Mouse (Mus musculus) intestine, embryonic 15.5 days (tissue): ENCODE data around the gene Ccl11. TPM values are rescaled to one million over a fixed set of nuclear protein-coding genes. Genes with fewer than 3 reads are reported as not detected.
A peak's percentile ranks its signal among the peaks of the same experiment; 100 is the strongest.

Experiments used
- ATAC-seq: fragments of 200-750 bp; cut with Nextera tagmentation; 2 replicates; pipeline ENCODE4 v1.8.0; 2017; ENCODE audit warnings: moderate TSS enrichment, moderate library complexity
- H3K27ac ChIP-seq: fragments of 300-500 bp; sonication (generic); 2 replicates; pipeline ENCODE4 v1.5.1; 2015; ENCODE audit warnings: mild to moderate bottlenecking, inconsistent platforms
- H3K27me3 ChIP-seq: fragments of 300-500 bp; sonication (generic); replicated peaks from 2 replicates; pipeline ENCODE4 v1.6.1; 2015; ENCODE audit warnings: inconsistent platforms
- H3K36me3 ChIP-seq: fragments of 300-500 bp; sonication (generic); 2 replicates; pipeline ENCODE4 v1.6.1; 2015; ENCODE audit warnings: inconsistent platforms
- H3K4me1 ChIP-seq: fragments of 300-500 bp; sonication (generic); replicated peaks from 2 replicates; pipeline ENCODE4 v1.6.1; 2015; ENCODE audit warnings: inconsistent platforms
- H3K4me2 ChIP-seq: fragments of 300-500 bp; sonication (generic); replicated peaks from 2 replicates; pipeline ENCODE4 v1.6.1; 2015; ENCODE audit warnings: mild to moderate bottlenecking, inconsistent platforms
- H3K4me3 ChIP-seq: fragments of 300-500 bp; sonication (generic); replicated peaks from 2 replicates; pipeline ENCODE4 v1.5.1; 2015; ENCODE audit warnings: inconsistent platforms
- H3K9ac ChIP-seq: fragments of 300-500 bp; sonication (generic); 2 replicates; pipeline ENCODE4 v1.6.1; 2015; ENCODE audit warnings: inconsistent platforms
- H3K9me3 ChIP-seq: fragments of 300-500 bp; sonication (generic); 2 replicates; pipeline ENCODE4 v1.6.1; 2016; ENCODE audit warnings: inconsistent platforms
- WGBS: fragments of 180-500 bp; shearing (Covaris S2); methylation state at CpG from one replicate; pipeline ENCODE4 v1.1.7; 2015; 5-methylcytosine and 5-hydroxymethylcytosine counted together
- polyA plus RNA-seq: library from polyadenylated mRNA; unstranded; fragments of >200 nt; fragmentation: Nextera tagmentation; extraction: Ambion mirVana; gene quantifications from 2 replicates; pipeline ENCODE4 v1.2.1, GENCODE M21; 2015

The Ccl11 gene
- polyA plus RNA-seq, 1 experiment from 2014 or later, result 103 TPM

DNA sequence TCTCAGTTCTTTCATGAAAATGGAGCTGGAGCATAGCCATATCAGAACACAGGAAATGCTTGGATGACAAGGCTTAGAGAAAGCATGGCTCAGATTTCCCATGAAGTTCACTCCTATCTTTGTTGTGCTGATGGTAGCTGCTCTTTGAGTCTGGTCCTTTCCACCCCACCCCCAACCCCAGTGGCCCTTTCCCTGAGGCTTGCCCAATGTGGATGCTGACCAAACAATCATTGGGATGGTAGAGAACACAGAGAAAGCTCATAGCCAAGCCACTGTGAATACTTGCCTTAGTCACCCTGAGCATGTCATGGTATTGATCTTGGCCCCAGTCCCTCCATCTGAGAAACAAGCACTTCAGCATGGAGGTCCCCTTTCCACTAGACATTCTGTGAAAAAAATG is 25.5 kb upstream of the Ccl11 start:
- Histone ChIP-seq H3K27me3 (no peaks in the 10 kb centered on the region), H3K4me1 (0 out of 2 replicates have a peak, but pooled peaks cover 11% of the 10 kb centered on the region), H3K27ac (peak overlapping the region; percentile 66), H3K36me3 (no peaks in the 10 kb centered on the region), H3K9me3 (no peaks in the 10 kb centered on the region), H3K9ac (no peak overlapping the region), H3K4me3 (no peak overlapping the region), H3K4me2 (no peak overlapping the region)
- no peak for ATAC-seq

- H3K4me1 ChIP-seq, result 0 out of 2 replicates have a peak, but pooled peaks cover 11% of the 10 kb centered on the region
- H3K4me2 ChIP-seq, result no peak overlapping the region
- H3K27me3 ChIP-seq, result no peaks in the 10 kb centered on the region
- ATAC-seq, result peak; percentile 84
- WGBS, result 28% methylated on average over 8 of the region's 8 CpGs
- no peaks in the 10 kb centered on the region for H3K9me3 ChIP-seq
- peak overlapping the region; percentile 66 for H3K27ac ChIP-seq
- H3K4me3 ChIP-seq, result no peak overlapping the region
- H3K36me3 ChIP-seq, result no peaks in the 10 kb centered on the region
- H3K9ac ChIP-seq, result no peak overlapping the region
These were observed 24.8 kb upstream of the Ccl11 start for GRCm38 (mm10) chr11:82032678-82033344.

- ATAC-seq, result no peak
- H3K4me3 ChIP-seq, result no peak overlapping the region
- 0 out of 2 replicates have a peak, but pooled peaks cover 13% of the 10 kb centered on the region for H3K4me1 ChIP-seq
- no peaks in the 10 kb centered on the region for H3K9me3 ChIP-seq
- no peaks in the 10 kb centered on the region for H3K27me3 ChIP-seq
- no peak overlapping the region for H3K9ac ChIP-seq
- WGBS, result 78% methylated on average over 7 of the region's 7 CpGs
- 0 out of 2 replicates have a peak overlapping the region, but pooled peaks have one; percentile 66 for H3K27ac ChIP-seq
- H3K36me3 ChIP-seq, result no peaks in the 10 kb centered on the region
- H3K4me2 ChIP-seq, result no peak overlapping the region
These were observed 23.2 kb upstream of the Ccl11 start for GRCm38 (mm10) chr11:82034446-82034845.

GRCm38 (mm10) chr11:82035356-82035755 is 22.3 kb upstream of the Ccl11 start, which contains the start of gene Ccl2:
Gene Ccl2, plus strand, starts transcription at chr11:82035571.
- Histone ChIP-seq H3K4me2 (no peak within 1 kb of the TSS), H3K36me3 (no peaks in the 10 kb centered on the region), H3K9ac (no peak within 1 kb of the TSS), H3K4me3 (no peak within 1 kb of the TSS), H3K4me1 (0 out of 2 replicates have a peak, but pooled peaks cover 13% of the 10 kb centered on the region), H3K27ac (no peak within 1 kb of the TSS), H3K27me3 (no peaks in the 10 kb centered on the region), H3K9me3 (no peaks in the 10 kb centered on the region)
- ATAC-seq, result peak; percentile 59
- 32% methylated on average over 5 of the region's 5 CpGs for WGBS

DNA sequence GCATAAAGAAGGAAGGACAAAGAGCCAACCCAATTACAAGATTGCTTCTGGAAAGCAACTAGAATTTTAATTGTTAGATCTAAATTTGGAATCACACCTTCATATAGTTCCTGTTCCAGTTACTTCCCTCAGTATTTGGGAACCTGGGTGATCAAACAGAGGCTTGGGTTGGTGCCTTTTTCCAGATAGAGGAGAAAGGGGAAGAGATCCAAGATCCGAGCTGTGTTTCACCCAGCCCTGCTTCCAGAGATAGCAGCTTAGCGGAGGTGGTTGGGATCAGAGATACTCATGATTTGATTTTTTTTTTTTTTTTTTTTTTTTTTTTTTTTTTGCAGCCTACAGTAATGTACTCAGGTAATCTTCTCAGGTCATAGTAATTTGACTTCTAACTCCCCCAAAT is 21.8 kb upstream of the Ccl11 start:
- Histone ChIP-seq H3K9ac (no peak overlapping the region), H3K27me3 (no peaks in the 10 kb centered on the region), H3K27ac (no peak overlapping the region), H3K9me3 (no peaks in the 10 kb centered on the region), H3K4me1 (0 out of 2 replicates have a peak, but pooled peaks cover 13% of the 10 kb centered on the region), H3K36me3 (no peaks in the 10 kb centered on the region), H3K4me2 (no peak overlapping the region), H3K4me3 (no peak overlapping the region)
- ATAC-seq, result no peak
- WGBS, result 90% methylated on average over 2 of the region's 2 CpGs

DNA sequence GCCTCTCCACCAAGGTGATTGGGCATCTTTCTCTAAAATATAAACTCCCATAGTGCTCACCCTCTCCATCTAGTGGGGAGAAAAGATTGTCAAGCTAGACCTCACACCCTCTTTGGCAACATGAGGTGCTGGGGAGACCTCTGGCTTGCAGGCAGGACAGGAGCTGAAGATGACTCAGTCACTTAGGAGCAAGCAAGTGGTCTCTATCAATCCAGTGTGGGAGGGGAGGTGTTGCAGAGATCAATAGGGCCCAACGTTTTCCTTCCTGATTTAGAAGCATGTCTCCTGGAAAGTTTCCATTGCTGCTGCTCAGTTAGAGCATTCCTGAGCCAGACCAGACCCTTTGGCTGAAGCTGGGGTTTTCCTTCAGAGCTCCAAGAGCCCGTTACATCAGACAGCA is 19.1 kb upstream of the Ccl11 start, which contains the start of gene Gm17268:
Gene Gm17268 (minus strand): TSS at position 28 of the 400 bp plus-strand sequence.
- H3K36me3 ChIP-seq, result no peaks in the 10 kb centered on the region
- H3K27ac ChIP-seq, result no peak within 1 kb of the TSS
- no peaks in the 10 kb centered on the region for H3K27me3 ChIP-seq
- no peak within 1 kb of the TSS for H3K4me2 ChIP-seq
- 0 out of 2 replicates have a peak, but pooled peaks cover 8% of the 10 kb centered on the region for H3K4me1 ChIP-seq
- no peak for ATAC-seq
- 23% methylated on average over 2 of the region's 2 CpGs for WGBS
- H3K9ac ChIP-seq, result no peak within 1 kb of the TSS
- no peaks in the 10 kb centered on the region for H3K9me3 ChIP-seq
- no peak within 1 kb of the TSS for H3K4me3 ChIP-seq

DNA sequence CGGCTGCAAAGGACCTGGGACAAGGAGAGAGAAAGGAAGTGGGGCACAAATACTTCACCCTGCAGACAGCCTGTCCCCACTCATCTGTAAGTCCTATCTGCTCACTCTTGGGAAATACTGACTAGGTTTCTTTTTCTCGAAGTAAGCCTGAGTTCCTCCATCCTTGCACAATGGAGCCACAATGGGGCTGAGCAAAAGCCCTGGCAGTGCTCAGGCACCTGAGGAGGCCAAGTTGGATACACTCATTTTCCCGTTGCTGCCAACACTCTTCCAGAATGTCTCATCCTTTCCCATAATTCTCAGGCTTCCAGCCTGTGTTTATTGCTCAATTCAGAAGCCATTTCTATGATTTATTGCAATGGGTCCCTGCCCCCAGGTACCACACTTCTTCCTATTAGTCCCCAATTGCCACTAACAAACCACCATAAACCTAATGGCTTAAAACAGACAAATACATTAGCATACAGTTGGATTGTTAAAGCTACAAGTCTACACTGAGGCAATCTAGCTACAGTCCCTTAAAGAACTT is 18.4 kb upstream of the Ccl11 start:
- ATAC-seq, result no peak

DNA sequence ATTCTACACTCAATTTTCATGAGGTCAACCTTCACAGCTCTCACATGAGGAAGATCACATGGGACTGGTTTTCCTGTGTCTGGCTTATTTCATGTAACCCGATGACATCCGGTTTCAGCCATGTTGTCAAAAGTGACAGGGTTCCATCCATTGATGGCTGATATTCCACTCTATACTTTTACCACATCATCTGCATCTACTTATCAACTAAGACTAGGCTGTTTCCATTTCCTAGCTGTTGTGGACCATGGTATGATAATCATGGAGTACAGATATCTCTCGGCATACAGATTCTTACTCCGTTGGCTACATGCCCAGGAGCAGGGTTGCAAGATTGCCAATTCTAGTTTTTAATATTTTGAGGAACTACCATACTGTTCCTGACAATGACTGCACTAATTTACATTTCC is 15.9 kb upstream of the Ccl11 start:
- H3K27ac ChIP-seq, result no peak overlapping the region
- H3K9me3 ChIP-seq, result no peaks in the 10 kb centered on the region
- no peak for ATAC-seq
- no peak overlapping the region for H3K4me3 ChIP-seq
- H3K4me2 ChIP-seq, result no peak overlapping the region
- 83% methylated on average over 4 of the region's 4 CpGs for WGBS
- no peak overlapping the region for H3K9ac ChIP-seq
- 0 out of 2 replicates have a peak, but pooled peaks cover 2% of the 10 kb centered on the region for H3K4me1 ChIP-seq
- no peaks in the 10 kb centered on the region for H3K27me3 ChIP-seq
- H3K36me3 ChIP-seq, result no peaks in the 10 kb centered on the region

More for the DNA sequence above, 18.4 kb upstream of the Ccl11 start:
- Histone ChIP-seq H3K27ac (no peak overlapping the region), H3K36me3 (no peaks in the 10 kb centered on the region), H3K9me3 (no peaks in the 10 kb centered on the region), H3K4me2 (no peak overlapping the region), H3K4me1 (0 out of 2 replicates have a peak, but pooled peaks cover 8% of the 10 kb centered on the region), H3K27me3 (no peaks in the 10 kb centered on the region), H3K9ac (no peak overlapping the region), H3K4me3 (no peak overlapping the region)
- 34% methylated on average over 3 of the region's 3 CpGs for WGBS

DNA sequence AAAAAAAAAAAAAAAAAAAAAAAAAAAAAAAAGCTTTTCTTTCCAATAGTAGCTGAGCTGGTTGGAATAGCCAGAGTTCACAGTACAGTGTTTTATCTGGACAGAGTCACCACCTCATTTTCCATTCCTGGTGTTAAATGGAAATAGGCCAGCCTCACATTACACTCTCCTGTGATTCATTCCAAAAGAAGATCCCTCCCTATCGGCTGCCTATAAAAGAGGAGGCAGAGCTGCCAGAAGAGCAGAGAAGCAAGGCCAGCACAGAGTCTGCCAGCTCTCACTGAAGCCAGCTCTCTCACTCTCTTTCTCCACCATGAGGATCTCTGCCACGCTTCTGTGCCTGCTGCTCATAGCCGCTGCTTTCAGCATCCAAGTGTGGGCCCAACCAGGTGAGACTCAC is 12.2 kb upstream of the Ccl11 start, which contains the start of gene Ccl7:
Gene Ccl7 (plus strand): TSS at position 242 of the 400 bp plus-strand sequence.
- Histone ChIP-seq H3K27me3 (no peaks in the 10 kb centered on the region), H3K9ac (no peak within 1 kb of the TSS), H3K4me1 (no peaks in the 10 kb centered on the region), H3K9me3 (no peaks in the 10 kb centered on the region), H3K4me2 (no peak within 1 kb of the TSS), H3K4me3 (no peak within 1 kb of the TSS), H3K27ac (no peak within 1 kb of the TSS), H3K36me3 (no peaks in the 10 kb centered on the region)
- 72% methylated on average over 3 of the region's 3 CpGs for WGBS
- no peak for ATAC-seq

DNA sequence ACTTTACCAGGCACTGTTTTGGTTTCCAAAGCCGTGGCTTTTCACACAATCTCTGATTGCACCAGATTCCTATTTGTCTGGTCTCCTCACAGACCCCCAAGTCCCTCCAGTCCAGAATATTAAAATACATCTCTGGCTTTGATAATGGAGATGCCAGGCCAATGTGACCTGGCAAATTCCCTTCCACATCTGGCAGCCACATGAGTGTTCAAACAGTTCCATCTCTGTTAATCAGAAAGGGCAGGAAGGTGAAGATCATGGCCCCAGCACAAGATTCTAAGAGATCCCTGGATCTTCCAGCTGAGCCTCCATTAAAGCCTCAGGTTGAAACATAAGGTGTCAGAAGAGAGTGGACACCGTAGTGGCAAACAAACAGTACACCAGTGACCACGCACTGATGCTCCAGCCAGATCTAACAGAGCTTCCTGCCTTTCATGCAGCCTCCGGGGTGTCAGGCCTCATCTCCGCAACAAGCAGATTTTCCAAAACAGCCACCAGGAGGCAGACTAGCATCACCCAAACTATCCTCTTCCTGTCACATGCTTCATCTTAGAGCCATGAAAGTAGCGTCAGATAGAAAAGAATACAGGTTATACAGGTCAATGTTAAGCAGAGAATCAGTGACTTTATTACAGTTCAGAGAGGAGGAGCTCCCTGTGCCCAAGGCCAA is 9.7 kb upstream of the Ccl11 start:
- H3K27ac ChIP-seq, result no peak overlapping the region
- no peak for ATAC-seq
- H3K4me1 ChIP-seq, result no peaks in the 10 kb centered on the region
- no peak overlapping the region for H3K9ac ChIP-seq
- no peaks in the 10 kb centered on the region for H3K36me3 ChIP-seq
- H3K4me2 ChIP-seq, result no peak overlapping the region
- H3K9me3 ChIP-seq, result no peaks in the 10 kb centered on the region
- no peak overlapping the region for H3K4me3 ChIP-seq
- no peaks in the 10 kb centered on the region for H3K27me3 ChIP-seq
- WGBS, result 40% methylated on average over 6 of the region's 6 CpGs

- no peaks in the 10 kb centered on the region for H3K4me1 ChIP-seq
- H3K4me3 ChIP-seq, result no peak overlapping the region
- no peaks in the 10 kb centered on the region for H3K27me3 ChIP-seq
- no peak for ATAC-seq
- H3K27ac ChIP-seq, result no peak overlapping the region
- no peak overlapping the region for H3K4me2 ChIP-seq
- WGBS, result 79% methylated on average over 7 of the region's 7 CpGs
- H3K36me3 ChIP-seq, result no peaks in the 10 kb centered on the region
- H3K9ac ChIP-seq, result no peak overlapping the region
- no peaks in the 10 kb centered on the region for H3K9me3 ChIP-seq
These were observed 3.8 kb upstream of the Ccl11 start for GRCm38 (mm10) chr11:82053849-82054248.

GRCm38 (mm10) chr11:82062226-82062625 is 4.6 kb downstream of the Ccl11 start:
- Histone ChIP-seq H3K27ac (no peak overlapping the region), H3K4me2 (no peak overlapping the region), H3K27me3 (no peaks in the 10 kb centered on the region), H3K4me3 (no peak overlapping the region), H3K9me3 (no peaks in the 10 kb centered on the region), H3K4me1 (no peaks in the 10 kb centered on the region), H3K9ac (no peak overlapping the region), H3K36me3 (no peaks in the 10 kb centered on the region)
- ATAC-seq, result no peak
- WGBS, result 74% methylated on average over 3 of the region's 3 CpGs
